Mouse (Mus musculus) ovary, adult 18-20 months (tissue): ENCODE data around the gene Zfp113.
"Not testable (repeated sequence)": the region's sequence is repeated elsewhere in the genome, so short reads cannot be mapped to it uniquely, and the experiment has no call there.

Experiments
- DNase-seq: peaks from one replicate; pipeline ENCODE4 v3.0.0; 2022; ENCODE audit warnings: low spot score, mixed read lengths

The Zfp113 gene

DNA sequence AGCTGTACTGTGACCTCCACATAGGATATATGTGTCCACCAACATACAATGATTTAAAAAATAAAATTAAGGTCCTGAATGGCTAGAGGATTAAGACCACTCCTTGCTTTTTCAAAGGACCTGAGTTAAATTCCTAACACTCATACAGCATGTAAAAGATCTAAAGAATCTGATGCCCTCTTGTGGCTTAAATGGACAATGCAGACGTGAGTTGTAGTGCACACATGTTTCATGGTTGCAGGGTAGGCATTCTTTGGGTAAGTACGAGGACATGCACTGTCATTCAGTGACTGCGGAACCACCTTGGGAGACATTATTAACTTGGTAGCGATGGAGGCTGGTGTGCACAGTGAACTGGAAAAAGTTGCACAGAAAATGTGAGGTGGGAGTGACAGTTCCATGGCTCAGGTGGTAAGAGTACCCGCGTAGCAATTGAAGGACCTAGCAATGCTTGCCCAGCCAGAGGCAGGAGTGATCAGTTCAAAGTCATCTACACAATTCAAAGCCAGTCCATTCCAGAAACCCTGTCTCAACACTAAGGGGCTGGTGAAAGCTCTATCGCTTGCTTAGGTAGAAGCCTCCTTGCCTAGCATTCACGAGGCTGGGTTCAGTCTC is 17.5 kb downstream of the Zfp113 start:
- no peak for DNase-seq

DNA sequence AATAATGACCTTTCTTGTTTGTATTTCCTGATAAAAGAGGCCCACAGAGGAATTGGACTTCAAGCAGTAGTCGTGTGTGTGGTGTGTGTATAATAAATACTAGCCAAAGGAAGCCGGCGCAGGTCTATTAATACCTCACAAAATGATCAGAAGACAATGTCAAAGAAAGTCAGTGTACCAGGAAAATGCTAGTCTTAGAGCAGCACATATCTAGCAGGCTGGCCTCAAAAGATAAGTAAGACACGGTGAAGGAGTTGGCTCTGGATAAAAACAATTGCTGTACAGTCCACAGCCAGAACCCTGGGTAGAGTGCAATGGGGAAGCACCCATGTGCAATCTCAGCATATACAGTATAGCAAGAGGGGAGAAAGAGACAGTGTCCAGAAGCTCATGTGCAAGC is 18.3 kb downstream of the Zfp113 start:
- no peak for DNase-seq

DNA sequence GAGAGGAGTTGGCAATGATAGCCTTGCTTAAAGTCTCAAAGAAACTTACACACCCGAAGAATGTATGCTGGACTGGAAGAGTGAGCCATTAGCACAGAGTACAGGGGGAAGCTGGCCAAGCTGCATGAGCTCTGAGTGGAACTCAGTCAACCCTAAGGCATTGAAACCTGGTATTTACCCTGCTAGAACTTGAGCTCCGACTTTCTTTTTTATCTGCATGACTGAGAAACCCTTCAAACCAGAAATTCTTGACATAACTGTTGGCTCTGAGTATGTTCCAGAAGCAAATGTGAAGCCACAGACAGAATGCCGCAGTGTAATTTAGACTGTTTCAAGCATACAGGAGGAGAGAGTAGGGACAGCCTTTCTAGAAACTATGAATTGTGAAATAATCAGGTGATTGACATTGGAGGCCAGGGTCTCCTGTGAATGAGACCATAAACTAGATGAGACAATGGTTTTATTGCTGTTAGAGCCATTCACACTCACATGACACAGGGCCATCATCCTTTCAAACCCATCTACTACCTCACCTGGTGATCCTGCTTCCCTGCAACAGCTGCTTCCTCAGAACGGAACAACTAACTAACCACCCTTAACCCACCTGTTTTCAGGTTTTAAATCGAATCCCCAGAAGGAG is 23.0 kb downstream of the Zfp113 start:
- DNase-seq = no peak

DNA sequence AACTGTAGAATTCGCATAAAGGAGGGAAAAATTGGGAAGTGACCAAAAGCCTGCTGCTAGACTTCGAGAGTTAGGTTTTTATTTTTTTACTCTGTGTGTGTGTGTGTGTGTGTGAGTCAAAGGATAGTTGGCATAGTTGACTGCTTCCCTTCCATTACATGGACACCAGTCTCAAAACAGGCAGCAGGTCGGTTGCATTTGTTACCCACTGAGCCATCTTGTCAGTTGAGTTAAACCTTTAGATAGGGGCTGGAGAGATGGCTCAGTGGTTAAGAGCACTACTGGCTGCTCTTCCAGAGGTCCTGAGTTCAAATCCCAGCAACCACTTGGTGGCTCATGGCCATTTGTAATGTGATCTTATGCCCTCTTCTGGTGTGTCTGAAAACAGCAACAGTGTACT is 37.5 kb downstream of the Zfp113 start:
- no peak for DNase-seq

DNA sequence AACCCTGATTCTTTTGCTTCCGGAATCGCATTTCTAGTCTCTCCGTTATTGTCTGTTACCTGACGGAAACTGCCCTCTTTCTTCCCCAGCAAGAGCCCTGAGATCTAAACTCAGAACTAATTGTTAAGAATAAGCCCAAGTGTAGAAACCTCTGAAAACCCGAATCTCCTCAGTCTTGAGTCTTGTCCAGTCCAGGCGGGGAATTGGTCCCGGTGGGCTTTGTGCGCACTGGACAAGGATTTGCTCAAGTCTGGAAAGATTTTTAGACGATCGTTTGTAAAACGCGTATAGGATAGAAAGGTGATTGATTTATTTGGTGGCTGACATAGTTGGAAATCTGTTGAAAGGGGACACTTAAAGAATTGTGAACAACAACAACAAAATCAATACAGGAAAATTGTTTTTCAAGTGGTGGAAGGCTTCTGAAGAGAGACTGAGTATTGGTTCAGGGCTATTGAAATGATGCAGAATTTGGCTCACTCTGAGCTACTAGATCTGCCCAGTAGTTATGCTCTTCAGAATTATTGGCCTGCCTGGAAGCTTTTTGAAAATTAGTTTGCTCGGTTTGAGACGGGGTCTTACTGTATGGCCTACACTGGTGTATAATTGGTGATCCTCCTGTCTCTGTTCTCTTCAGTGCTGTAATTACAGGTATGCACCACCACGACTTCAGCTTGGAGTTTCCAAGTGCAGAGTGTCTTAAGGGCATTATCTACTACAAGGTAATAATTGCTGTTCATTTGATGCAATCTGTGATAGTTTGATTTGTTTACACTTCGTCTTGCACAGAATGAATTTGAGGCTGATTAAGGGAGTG is 38.1 kb downstream of the Zfp113 start:
- no peak for DNase-seq

DNA sequence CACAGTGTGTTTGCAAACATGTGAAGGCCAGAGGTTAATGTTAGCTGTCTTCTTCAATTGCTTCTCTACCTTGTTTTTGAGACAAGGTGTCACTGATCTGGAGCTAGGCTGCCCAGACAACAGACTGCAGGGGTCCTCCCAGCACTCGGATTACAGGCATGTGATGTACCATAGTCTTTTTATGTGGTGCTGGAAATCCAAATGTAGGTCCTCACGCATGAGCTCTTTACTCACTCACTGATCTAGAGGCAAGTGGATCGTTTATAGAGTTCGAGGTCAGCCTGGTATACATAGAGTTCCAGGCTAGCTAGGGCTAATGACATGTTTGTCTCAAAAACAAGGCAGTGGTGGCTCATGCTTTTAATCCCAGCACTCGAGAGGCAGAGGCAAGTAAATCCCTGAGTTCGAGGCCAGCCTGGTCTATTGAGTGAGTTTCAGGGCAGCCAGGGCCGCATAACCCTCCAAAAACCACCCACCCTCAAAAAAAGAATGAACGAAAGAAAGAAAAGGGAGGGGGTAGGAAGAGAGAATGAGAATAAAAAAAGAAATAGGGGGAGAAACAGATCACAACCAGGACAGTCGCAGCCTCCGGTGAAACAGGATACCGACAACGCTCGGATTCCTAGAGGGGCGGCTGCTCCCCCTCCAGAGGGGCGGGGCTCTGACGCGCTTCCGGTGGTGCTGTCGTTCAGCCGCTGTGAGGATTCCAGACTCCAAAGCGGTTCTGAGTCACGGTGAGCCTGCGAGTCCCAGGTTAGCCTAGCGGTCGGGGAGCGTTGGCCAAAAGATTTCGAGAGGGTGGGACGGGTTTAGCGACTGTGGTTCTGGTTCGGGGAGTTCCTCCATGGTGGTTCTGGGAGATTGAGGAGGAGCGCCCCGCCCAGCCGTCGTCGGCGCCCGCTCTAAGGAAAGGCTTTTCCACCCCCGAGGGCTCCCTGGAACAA is 39.0 kb downstream of the Zfp113 start, which contains the start of gene Zscan21:
Gene Zscan21, plus strand, starts transcription at position 649 of the 944 bp plus-strand sequence.
- peak; percentile 79 for DNase-seq

DNA sequence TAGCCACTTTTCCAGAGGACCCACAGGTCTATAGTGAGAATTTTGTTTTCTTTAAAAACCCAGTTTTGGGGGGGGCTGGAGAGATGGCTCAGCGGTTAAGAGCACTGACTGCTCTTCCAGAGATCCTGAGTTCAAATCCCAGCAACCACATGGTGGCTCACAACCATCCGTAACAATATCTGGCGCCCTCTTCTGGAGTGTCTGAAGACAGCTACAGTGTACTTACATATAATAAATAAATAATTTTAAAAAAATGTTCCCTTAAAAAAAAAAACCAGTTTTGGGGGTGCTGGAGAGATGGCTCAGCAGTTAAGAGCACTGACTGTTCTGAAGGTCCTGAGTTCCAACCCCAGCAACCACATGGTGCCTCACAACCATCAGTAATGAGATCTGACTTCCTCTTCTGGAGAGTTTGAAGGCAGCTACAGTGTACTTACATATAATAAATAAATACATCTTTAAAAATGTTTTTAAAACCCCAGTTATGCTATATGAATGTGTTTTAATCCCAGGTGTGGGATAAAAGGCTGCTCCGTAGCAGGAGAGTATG is 45.6 kb downstream of the Zfp113 start:
- DNase-seq = not testable (repeated sequence)

DNA sequence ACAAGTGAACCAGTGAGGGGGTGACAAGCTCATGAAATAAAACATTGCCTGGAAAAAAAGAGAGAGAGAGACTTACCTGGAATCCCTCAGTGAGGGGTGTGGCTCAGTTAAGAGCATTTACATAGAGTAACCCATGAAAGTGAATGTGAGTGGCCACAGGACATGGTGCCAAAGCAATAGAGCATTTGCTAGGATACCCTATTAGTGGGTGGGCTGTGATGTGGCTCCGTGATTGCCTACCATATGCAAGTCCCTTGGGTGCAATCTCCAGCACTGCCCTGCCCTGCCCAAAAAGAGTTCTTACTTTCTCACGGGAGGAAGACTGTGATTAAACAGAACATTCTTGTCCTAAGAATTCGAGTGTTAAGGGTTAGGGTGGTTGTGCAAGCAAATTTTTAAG is 48.4 kb downstream of the Zfp113 start:
- no peak for DNase-seq

DNA sequence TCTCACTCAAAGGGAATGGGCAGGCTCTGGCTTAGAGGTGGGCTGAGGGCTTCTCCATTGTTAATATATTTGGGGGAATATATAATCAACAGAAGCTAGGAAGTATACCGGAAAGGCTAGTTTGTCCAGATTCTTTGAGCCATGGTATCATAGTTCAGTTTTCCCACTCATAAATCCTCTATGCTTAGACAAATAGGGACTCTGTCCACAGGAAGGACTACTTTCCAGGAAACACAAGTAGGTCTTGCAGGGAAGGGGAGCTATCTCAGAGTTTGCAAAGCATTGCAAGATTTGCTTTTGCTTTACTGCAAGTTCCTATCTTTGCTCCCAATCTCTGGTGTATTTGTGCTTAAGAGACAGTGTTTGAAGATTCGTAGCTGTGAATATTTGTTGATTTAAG is 50.6 kb downstream of the Zfp113 start:
- DNase-seq = no peak

DNA sequence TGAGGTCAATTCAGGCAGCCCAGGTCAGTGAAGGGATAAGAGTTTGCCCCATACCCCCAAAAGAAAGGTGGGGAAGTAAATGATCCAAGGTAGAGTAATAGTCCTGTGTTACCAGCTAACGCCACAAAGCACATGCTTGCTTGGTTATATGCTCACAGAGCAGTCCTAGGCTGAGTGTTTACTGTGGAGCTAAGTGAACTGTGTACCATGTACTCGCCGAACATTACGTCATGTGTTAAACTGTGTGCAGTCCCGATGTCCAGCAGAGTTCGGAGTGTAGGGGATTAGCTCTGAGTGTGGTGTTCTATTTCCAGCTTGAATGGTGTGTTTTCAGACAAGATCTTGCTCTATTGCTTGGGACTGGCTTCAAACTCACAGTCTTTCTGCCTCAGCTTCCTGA is 61.1 kb downstream of the Zfp113 start:
- no peak for DNase-seq

DNA sequence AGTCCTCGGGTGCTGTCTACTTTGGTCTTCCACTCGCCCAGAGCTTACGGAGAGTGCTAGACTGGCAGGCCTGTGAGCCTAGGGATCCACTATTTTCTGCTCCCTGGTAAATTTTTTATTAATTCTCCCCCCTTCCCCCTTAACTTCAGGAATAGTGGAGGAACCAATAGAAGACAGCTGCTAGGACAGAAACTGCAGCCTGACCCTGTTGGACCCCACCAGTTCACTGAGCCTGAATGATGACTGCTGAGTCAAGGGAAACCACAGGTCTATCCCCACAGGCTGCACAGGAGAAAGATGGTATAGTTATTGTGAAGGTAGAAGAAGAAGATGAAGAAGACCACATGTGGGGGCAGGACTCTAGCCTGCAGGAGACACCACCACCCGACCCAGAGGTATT is 62.8 kb downstream of the Zfp113 start:
- no peak for DNase-seq

DNA sequence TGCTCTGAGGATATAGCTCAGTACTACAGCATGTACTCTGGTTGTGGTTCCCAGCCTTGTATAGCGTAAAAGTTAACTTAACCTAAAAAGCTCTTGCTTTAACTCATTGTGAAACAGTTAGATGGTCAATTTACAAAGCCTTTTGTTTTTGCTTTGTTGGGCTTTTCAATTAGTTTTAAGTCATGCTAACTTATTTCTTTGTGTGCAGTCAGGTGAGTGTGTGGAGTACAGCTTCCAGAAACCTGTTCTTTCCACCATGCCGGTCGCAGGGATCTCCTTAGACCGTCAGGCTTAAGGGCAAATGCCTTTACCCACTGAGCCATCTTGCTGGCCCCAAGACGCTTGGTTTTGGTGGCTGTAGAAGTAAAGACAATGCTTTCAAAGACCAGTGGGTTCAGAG is 64.8 kb downstream of the Zfp113 start:
- DNase-seq = no peak

- DNase-seq = no peak
Measured at GRCm38 (mm10) chr5:138090271-138090670, 65.3 kb downstream of the Zfp113 start.
